Mouse (Mus musculus): ENCODE results near the gene Spata45. TPM values are rescaled to one million over a fixed set of nuclear protein-coding genes. Genes with fewer than 3 reads are reported as not detected.

Gene Spata45
- polyA plus RNA-seq (2017; shearing (Covaris generic)): not detected

DNA sequence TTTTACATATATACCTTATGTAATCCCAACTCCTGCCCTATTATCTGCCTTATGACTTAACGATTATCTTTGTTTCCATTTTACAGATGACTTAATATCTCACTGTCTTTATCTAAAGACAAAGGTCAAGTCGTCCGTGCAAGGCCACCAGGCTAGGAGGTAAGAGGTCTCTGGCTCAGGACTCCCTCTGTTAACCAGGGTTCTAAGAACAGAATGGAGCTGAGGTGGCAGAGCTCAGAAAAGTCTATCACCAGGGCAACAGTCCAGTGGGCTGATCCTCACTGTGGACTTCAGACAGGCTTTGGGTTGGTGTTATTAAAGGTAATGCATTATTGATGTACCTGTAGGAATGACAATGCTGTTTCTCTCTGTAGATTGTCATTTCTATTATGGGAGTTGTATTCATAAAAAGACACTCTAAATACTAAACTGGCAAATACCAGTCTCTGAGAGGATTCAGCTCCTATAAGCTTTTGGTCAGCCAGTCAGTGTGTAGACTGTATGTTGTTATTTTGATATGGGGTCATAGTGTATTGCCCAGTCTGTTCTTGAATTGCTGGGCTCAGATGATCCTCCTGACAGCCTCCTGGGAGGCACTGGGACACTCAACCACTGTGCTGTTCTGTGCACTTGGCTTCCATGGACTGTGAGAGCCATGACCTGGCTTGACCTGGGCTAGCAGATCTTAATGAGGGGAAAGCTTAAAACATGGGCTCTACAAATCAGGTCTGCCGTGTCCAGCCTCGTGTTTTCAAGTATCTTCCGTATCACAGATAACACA lies at the start of gene Spata45:
Gene Spata45 (plus strand): TSS at position 86 of the 781 bp plus-strand sequence.

GRCm38 (mm10) chr1:191026021-191026713 lies 10.3 kb upstream of the Spata45 start, which contains the start of gene Flvcr1:
Gene Flvcr1, minus strand, starts transcription at chr1:191026158.

GRCm38 (mm10) chr1:191062781-191063485 lies 26.5 kb downstream of the Spata45 start, which contains the start of the genes Tatdn3 and Nsl1:
Gene Tatdn3, minus strand, starts transcription at chr1:191062932.
Gene Nsl1, plus strand, starts transcription at chr1:191063012.

Other genes starting within 250 kb of the Spata45 start
- 5.4 TPM for gene Rps6kc1, start 124.9 kb upstream of the Spata45 start, polyA plus RNA-seq (2017; shearing (Covaris generic))
- gene Angel2, start 111.5 kb upstream of the Spata45 start, polyA plus RNA-seq (2017; shearing (Covaris generic)): 95.1 TPM
- gene Vash2, start 57.3 kb upstream of the Spata45 start, polyA plus RNA-seq (2017; shearing (Covaris generic)): not detected
- gene Flvcr1, start 10.5 kb upstream of the Spata45 start, polyA plus RNA-seq (2017; shearing (Covaris generic)): 29.0 TPM
- 7.6 TPM for gene Tatdn3, start 26.3 kb downstream of the Spata45 start, polyA plus RNA-seq (2017; shearing (Covaris generic))
- gene Nsl1, start 26.4 kb downstream of the Spata45 start, polyA plus RNA-seq (2017; shearing (Covaris generic)): 0.72 TPM
- not detected for gene Batf3, start 61.2 kb downstream of the Spata45 start, polyA plus RNA-seq (2017; shearing (Covaris generic))
- not detected for gene Fam71a, start 128.2 kb downstream of the Spata45 start, polyA plus RNA-seq (2017; shearing (Covaris generic))
- gene Atf3, start 181.4 kb downstream of the Spata45 start, polyA plus RNA-seq (2017; shearing (Covaris generic)): 0.75 TPM

Measured in naive thymus-derived CD4-positive, alpha-beta T cell, adult 5 months (primary cell).